In the genomic region with DNA sequence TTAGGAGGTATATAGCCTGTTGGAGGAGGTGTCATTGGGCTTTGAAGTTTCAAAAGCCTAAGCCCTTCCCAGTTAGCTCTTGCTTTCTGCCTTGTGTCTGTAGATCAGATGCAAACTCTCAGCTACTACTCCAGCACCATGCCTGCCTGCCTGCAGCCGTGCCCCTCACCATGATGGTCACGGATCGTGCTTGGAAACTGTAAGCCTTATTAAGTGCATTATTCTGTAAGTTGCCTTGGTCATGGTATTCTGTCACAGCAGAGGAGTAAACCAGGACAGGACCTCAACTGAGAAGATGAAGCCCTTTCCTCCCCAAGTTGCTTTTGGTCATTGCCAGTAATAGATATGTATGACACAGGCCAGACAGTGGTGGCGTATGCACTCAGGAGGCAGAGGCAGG, we compare ENCODE assay signal across 27 mouse cellular contexts. TPM values are rescaled to one million over a fixed set of nuclear protein-coding genes. Genes with fewer than 3 reads are reported as not detected.
DNase-seq lines count a peak whose midpoint lies in the region; ATAC-seq lines count a peak whose summit lies in the region.
"Had no signal": no experiment of that assay in that cellular context is flagged by ENCODE, and none has a peak within 500 bp of the region (broad histone marks: within the 10 kb centered on the region; RNA-seq: fewer than 3 reads in every experiment).

No protein-coding gene starts in this region.

- no peak overlapping the region for H3K4me3 ChIP-seq in forebrain, embryonic 11.5 days (ENCODE audit: low read depth, low read length)
- no peak overlapping the region for H3K4me3 ChIP-seq in forebrain, embryonic 10.5 days
- no peak overlapping the region for H3K4me3 ChIP-seq in hindbrain, embryonic 13.5 days
- no peak overlapping the region for H3K4me3 ChIP-seq in hindbrain, embryonic 10.5 days
- H3K4me3 ChIP-seq in neural tube, embryonic 13.5 days = no peak overlapping the region
- H3K4me3 ChIP-seq in neural tube, embryonic 15.5 days (replicated peaks) = no peak overlapping the region
- H3K4me3 ChIP-seq: embryonic facial prominence, embryonic 15.5 days; forebrain, embryonic 13.5 days; heart, embryonic 13.5 days; hindbrain, embryonic 15.5 days; intestine, embryonic 15.5 days had no signal

- no peak for ATAC-seq in forebrain, embryonic 11.5 days (replicated peaks; ENCODE audit: low FRiP score)
- no peak for ATAC-seq in hindbrain, embryonic 13.5 days (ENCODE audit: low FRiP score)
- ATAC-seq in neural tube, embryonic 13.5 days (ENCODE audit: low read depth) = no peak
- ATAC-seq in neural tube, embryonic 15.5 days (ENCODE audit: low FRiP score) = no peak
- ATAC-seq: forebrain, embryonic 13.5 days; forebrain, embryonic 16.5 days; intestine, embryonic 15.5 days; Patski had no signal

- H3K27ac ChIP-seq in forebrain, embryonic 11.5 days (ENCODE audit: low read depth, low read length) = no peak overlapping the region
- H3K27ac ChIP-seq in forebrain, embryonic 10.5 days = no peak overlapping the region
- peak overlapping the region; percentile 62; the same call in 1 of the 2 replicates for H3K27ac ChIP-seq in hindbrain, embryonic 13.5 days
- H3K27ac ChIP-seq in hindbrain, embryonic 10.5 days = no peak overlapping the region
- peak overlapping the region; percentile 62 for H3K27ac ChIP-seq in neural tube, embryonic 13.5 days (replicated peaks)
- peak overlapping the region; percentile 62 for H3K27ac ChIP-seq in neural tube, embryonic 15.5 days (replicated peaks)
- H3K27ac ChIP-seq: embryonic facial prominence, embryonic 15.5 days; forebrain, embryonic 13.5 days; heart, embryonic 13.5 days; intestine, embryonic 15.5 days had no signal

- H3K27me3 ChIP-seq in forebrain, embryonic 11.5 days (ENCODE audit: control insufficient read depth, insufficient read depth, low read length) = no peaks in the 10 kb centered on the region
- H3K27me3 ChIP-seq in forebrain, embryonic 10.5 days (ENCODE audit: poor library complexity, severe bottlenecking) = no peaks in the 10 kb centered on the region
- H3K27me3 ChIP-seq in hindbrain, embryonic 13.5 days = no peaks in the 10 kb centered on the region
- H3K27me3 ChIP-seq in hindbrain, embryonic 10.5 days (ENCODE audit: insufficient read depth, poor library complexity, severe bottlenecking) = no peaks in the 10 kb centered on the region
- H3K27me3 ChIP-seq in neural tube, embryonic 13.5 days = no peaks in the 10 kb centered on the region
- H3K27me3 ChIP-seq in neural tube, embryonic 15.5 days (replicated peaks) = no peaks in the 10 kb centered on the region
- H3K27me3 ChIP-seq: CH12.LX; embryonic facial prominence, embryonic 15.5 days; forebrain, embryonic 13.5 days; heart, embryonic 13.5 days; hindbrain, embryonic 15.5 days; intestine, embryonic 15.5 days; Patski had no signal

- no peaks in the 10 kb centered on the region for H3K4me1 ChIP-seq in forebrain, embryonic 11.5 days (replicated peaks; ENCODE audit: control insufficient read depth, insufficient read depth, low read length)
- H3K4me1 ChIP-seq in forebrain, embryonic 10.5 days = peaks cover 15% of the 10 kb centered on the region
- no peaks in the 10 kb centered on the region for H3K4me1 ChIP-seq in hindbrain, embryonic 13.5 days (replicated peaks)
- H3K4me1 ChIP-seq in hindbrain, embryonic 10.5 days (replicated peaks) = peaks cover 14% of the 10 kb centered on the region
- peaks cover 23% of the 10 kb centered on the region for H3K4me1 ChIP-seq in neural tube, embryonic 13.5 days (replicated peaks)
- peaks cover 20% of the 10 kb centered on the region for H3K4me1 ChIP-seq in neural tube, embryonic 15.5 days
- H3K4me1 ChIP-seq: forebrain, embryonic 13.5 days had no signal

- no peak overlapping the region for H3K4me2 ChIP-seq in forebrain, embryonic 11.5 days (ENCODE audit: low read depth, low read length, severe bottlenecking)
- no peak overlapping the region for H3K4me2 ChIP-seq in hindbrain, embryonic 13.5 days
- no peak overlapping the region for H3K4me2 ChIP-seq in neural tube, embryonic 13.5 days
- H3K4me2 ChIP-seq in neural tube, embryonic 15.5 days = no peak overlapping the region
- H3K4me2 ChIP-seq: embryonic facial prominence, embryonic 15.5 days; forebrain, embryonic 13.5 days; heart, embryonic 13.5 days; hindbrain, embryonic 15.5 days; intestine, embryonic 15.5 days had no signal

- WGBS in forebrain, embryonic 11.5 days = 93% methylated on average over 4 of the region's 4 CpGs
- 95% methylated on average over 4 of the region's 4 CpGs for WGBS in forebrain, embryonic 10.5 days
- 90% methylated on average over 4 of the region's 4 CpGs for WGBS in hindbrain, embryonic 13.5 days
- WGBS in hindbrain, embryonic 10.5 days = 97% methylated on average over 4 of the region's 4 CpGs
- 85% methylated on average over 4 of the region's 4 CpGs for WGBS in neural tube, embryonic 13.5 days
- whole genome bisulfite sequencing in neural tube, embryonic 15.5 days = 77% methylated on average over 4 of the region's 4 CpGs

- peak; percentile 47 for DNase-seq in forebrain, embryonic 11.5 days (ENCODE audit: low spot score)
- no peak for DNase-seq in forebrain, embryonic 10.5 days (ENCODE audit: extremely low spot score, low spot score)
- no peak for DNase-seq in hindbrain, embryonic 10.5 days (ENCODE audit: low spot score)
- no peak for DNase-seq in neural tube, embryonic 10.5 days (ENCODE audit: extremely low spot score, low spot score)
- DNase-seq in cerebellum, adult 9-10 months = no peak
- DNase-seq: adrenal gland, postnatal 10 days; adrenal gland, postnatal 36 days; B cell, adult 2 months; cerebellum, adult 18-20 months; cerebellum, adult 9-11 months; cerebellum, postnatal 36 days; embryo, embryonic 11 days; gastrocnemius, postnatal 10 days; heart, postnatal 14 days; kidney, adult 11 months had no signal

- H3K36me3 ChIP-seq in forebrain, embryonic 11.5 days (ENCODE audit: control insufficient read depth, insufficient read depth, low read length) = peaks cover 6% of the 10 kb centered on the region; the same call in 1 of the 2 replicates
- peaks cover 47% of the 10 kb centered on the region for H3K36me3 ChIP-seq in forebrain, embryonic 10.5 days (replicated peaks)
- H3K36me3 ChIP-seq in hindbrain, embryonic 13.5 days = peaks cover 47% of the 10 kb centered on the region
- H3K36me3 ChIP-seq in hindbrain, embryonic 10.5 days = peaks cover 51% of the 10 kb centered on the region
- H3K36me3 ChIP-seq in neural tube, embryonic 13.5 days = peaks cover 50% of the 10 kb centered on the region
- H3K36me3 ChIP-seq in neural tube, embryonic 15.5 days = peaks cover 42% of the 10 kb centered on the region
- H3K36me3 ChIP-seq: G1E had no signal

- no peak overlapping the region for H3K9ac ChIP-seq in forebrain, embryonic 11.5 days (ENCODE audit: low read length)
- no peak overlapping the region for H3K9ac ChIP-seq in hindbrain, embryonic 13.5 days
- no peak overlapping the region for H3K9ac ChIP-seq in neural tube, embryonic 13.5 days
- H3K9ac ChIP-seq in neural tube, embryonic 15.5 days (replicated peaks) = no peak overlapping the region
- H3K9ac ChIP-seq: embryonic facial prominence, embryonic 15.5 days; forebrain, embryonic 13.5 days; heart, embryonic 13.5 days; hindbrain, embryonic 15.5 days; intestine, embryonic 15.5 days had no signal

- H3K9me3 ChIP-seq in forebrain, embryonic 11.5 days (ENCODE audit: control insufficient read depth, low read length) = no peaks in the 10 kb centered on the region
- no peaks in the 10 kb centered on the region for H3K9me3 ChIP-seq in forebrain, embryonic 10.5 days
- no peaks in the 10 kb centered on the region for H3K9me3 ChIP-seq in hindbrain, embryonic 13.5 days
- no peaks in the 10 kb centered on the region for H3K9me3 ChIP-seq in hindbrain, embryonic 10.5 days
- no peaks in the 10 kb centered on the region for H3K9me3 ChIP-seq in neural tube, embryonic 13.5 days
- no peaks in the 10 kb centered on the region for H3K9me3 ChIP-seq in neural tube, embryonic 15.5 days (replicated peaks)
- H3K9me3 ChIP-seq: embryonic facial prominence, embryonic 15.5 days; forebrain, embryonic 13.5 days; G1E; heart, embryonic 13.5 days; hindbrain, embryonic 15.5 days; intestine, embryonic 15.5 days had no signal

RNA-seq across cellular contexts. Expression of a gene that starts 32.1 kb away (rescaled TPM):
- polyA plus RNA-seq in forebrain, embryonic 11.5 days (2014; fragmentation: Nextera tagmentation; extraction: Ambion mirVana) = 99.8 and 103 TPM in 2 replicates
- polyA plus RNA-seq in forebrain, embryonic 10.5 days (2016; fragmentation: Nextera tagmentation; extraction: Ambion mirVana) = 92.6 and 98.9 TPM in 2 replicates
- 74.5 and 76.0 TPM in 2 replicates for polyA plus RNA-seq in hindbrain, embryonic 13.5 days (2015; fragmentation: Nextera tagmentation; extraction: Ambion mirVana)
- polyA plus RNA-seq in hindbrain, embryonic 10.5 days (2016; fragmentation: Nextera tagmentation; extraction: Ambion mirVana) = 84.8 and 91.6 TPM in 2 replicates
- polyA plus RNA-seq in neural tube, embryonic 13.5 days (2015; fragmentation: Nextera tagmentation; extraction: Ambion mirVana) = 63.1 and 85.8 TPM in 2 replicates
- polyA plus RNA-seq in neural tube, embryonic 15.5 days (2015; fragmentation: Nextera tagmentation; extraction: Ambion mirVana) = 62.6 and 64.9 TPM in 2 replicates

Comparison
In these comparisons a context has a peak if more than half of its experiments do, and no peak if none do; other contexts are left out.
1. H3K27ac ChIP-seq: peak in hindbrain, embryonic 13.5 days (single experiment), neural tube, embryonic 13.5 days (single experiment) and neural tube, embryonic 15.5 days (single experiment); none in forebrain, embryonic 11.5 days (single experiment), forebrain, embryonic 10.5 days (single experiment) and hindbrain, embryonic 10.5 days (single experiment).